9 mouse cellular contexts compared by ENCODE assay signal in genomic region chr7:30556894-30557536, GRCm38 (mm10). TPM values are rescaled to one million over a fixed set of nuclear protein-coding genes. Genes with fewer than 3 reads are reported as not detected.
DNase-seq lines count a peak whose midpoint lies in the region.
"Had no signal": no experiment of that assay in that cellular context is flagged by ENCODE, and none has a peak within 500 bp of the region (broad histone marks: within the 10 kb centered on the region; RNA-seq: fewer than 3 reads in every experiment).

No protein-coding gene starts in this region.

- intact Hi-C loops in heart, postnatal 14 days (cut with DNase I): no loop called here

- peak; percentile 29 for DNase-seq in heart, postnatal 4 days
- no peak for DNase-seq in heart, postnatal 14 days
- peak; percentile 31 for DNase-seq in thymus, postnatal 0 days (ENCODE audit: low spot score)
- no peak for DNase-seq in thymus, postnatal 36 days
- peak; percentile 59 for DNase-seq in induced T-regulatory cell, adult 2 months (ENCODE audit: low read depth)
- DNase-seq in thymus, postnatal 4 days: peak; percentile 74
- no peak for DNase-seq in ovary, adult 18-20 months (ENCODE audit: low spot score)
- no peak for DNase-seq in heart, adult 9 months (ENCODE audit: low spot score in 2 of 2)
- DNase-seq: layer of hippocampus, adult 9-11 months had no signal

RNA-seq across cellular contexts. Expression of gene Lin37, which starts 2.6 kb away (rescaled TPM):
- total RNA-seq in heart, postnatal 4 days (2021): 10 to 100 TPM; 14.8 to 17.1 TPM
- total RNA-seq in heart, postnatal 14 days (2021): 10 to 100 TPM; 14.4 to 16.4 TPM
- polyA plus RNA-seq in thymus, postnatal 0 days (2015; fragmentation: Nextera tagmentation; extraction: Ambion mirVana): 91.1 and 96.6 TPM in 2 replicates

RNA-seq across cellular contexts. Expression of gene Proser3, which starts 4.9 kb away (rescaled TPM):
- 1 to 10 TPM; 5.2 to 7.8 TPM for total RNA-seq in heart, postnatal 4 days (2021)
- total RNA-seq in heart, postnatal 14 days (2021): 1 to 10 TPM; 4.6 to 5.3 TPM
- 3.6 and 5.2 TPM in 2 replicates for polyA plus RNA-seq in thymus, postnatal 0 days (2015; fragmentation: Nextera tagmentation; extraction: Ambion mirVana)

RNA-seq across cellular contexts. Expression of gene Hspb6, which starts 5.0 kb away (rescaled TPM):
- total RNA-seq in heart, postnatal 4 days (2021): 100 to 1,000 TPM; 279 to 308 TPM
- 100 to 1,000 TPM; 425 to 488 TPM for total RNA-seq in heart, postnatal 14 days (2021)
- 6.9 and 7.5 TPM in 2 replicates for polyA plus RNA-seq in thymus, postnatal 0 days (2015; fragmentation: Nextera tagmentation; extraction: Ambion mirVana)

RNA-seq across cellular contexts. Expression of gene U2af1l4, which starts 6.1 kb away (rescaled TPM):
- 10 to 100 TPM; 70.5 to 72.7 TPM for total RNA-seq in heart, postnatal 4 days (2021)
- total RNA-seq in heart, postnatal 14 days (2021): 10 to 100 TPM; 63.8 to 65.6 TPM
- 101 and 112 TPM in 2 replicates for polyA plus RNA-seq in thymus, postnatal 0 days (2015; fragmentation: Nextera tagmentation; extraction: Ambion mirVana)

RNA-seq across cellular contexts. Expression of gene Gm49396, which starts 6.1 kb away (rescaled TPM):
- total RNA-seq in heart, postnatal 4 days (2021): 1 to 10 TPM; 2.1 to 3.1 TPM
- total RNA-seq in heart, postnatal 14 days (2021): 1 to 10 TPM; 1.9 to 2.4 TPM
- 8.4 and 9.8 TPM in 2 replicates for polyA plus RNA-seq in thymus, postnatal 0 days (2015; fragmentation: Nextera tagmentation; extraction: Ambion mirVana)

Comparison
In these comparisons a context has a peak if more than half of its experiments do, and no peak if none do; other contexts are left out.
1. DNase-seq: peak in heart, postnatal 4 days (single experiment), thymus, postnatal 0 days (single experiment), induced T-regulatory cell, adult 2 months (single experiment) and thymus, postnatal 4 days (single experiment); none in heart, postnatal 14 days (0 of 2), thymus, postnatal 36 days (0 of 2), ovary, adult 18-20 months (single experiment) and heart, adult 9 months (0 of 2).